Mouse (Mus musculus) megakaryocyte, embryonic 14.5 days (primary cell): ENCODE data around the gene Fam19a2. TPM values are rescaled to one million over a fixed set of nuclear protein-coding genes. Genes with fewer than 3 reads are reported as not detected.

Experiments
- H3K27me3 ChIP-seq: replicated peaks from 2 replicates; pipeline ENCODE3; 2012; ENCODE audit warnings: inconsistent platforms
- H3K36me3 ChIP-seq: replicated peaks from 2 replicates; pipeline ENCODE3; 2012; ENCODE audit warnings: low read length, inconsistent platforms, mixed read lengths
- H3K4me1 ChIP-seq: 2 replicates; pipeline ENCODE4 v1.6.1; 2012; ENCODE audit warnings: inconsistent platforms
- H3K4me3 ChIP-seq: replicated peaks from 2 replicates; pipeline ENCODE3; 2012; ENCODE audit warnings: moderate library complexity, mild to moderate bottlenecking, inconsistent platforms
- H3K9me3 ChIP-seq: 2 replicates; pipeline ENCODE4 v1.6.1; 2012; ENCODE audit warnings: inconsistent platforms
- FLI1 ChIP-seq: IDR thresholded peaks from 2 replicates; pipeline ENCODE4 v1.6.1; 2012; ENCODE audit warnings: low read length, inconsistent platforms, mixed read lengths
- GATA1 ChIP-seq: IDR thresholded peaks from 3 replicates; pipeline ENCODE4 v1.6.1; 2012; ENCODE audit warnings: mixed read lengths, low read length, inconsistent platforms, borderline replicate concordance
- polyA plus RNA-seq: library from polyadenylated mRNA; stranded (reverse); fragments of >175 nt; gene quantifications from 2 replicates; pipeline ENCODE4 v1.2.3, GENCODE M21; 2012; ENCODE audit warnings: low replicate concordance; ENCODE audit not compliant: insufficient read depth

The Fam19a2 gene
- polyA plus RNA-seq, 1 experiment, result not detected

GRCm38 (mm10) chr10:123789374-123789773, 525.6 kb downstream of the Fam19a2 start:
- TF ChIP-seq GATA1 (no peak), FLI1 (no peak)
- peaks cover 25% of the 10 kb centered on the region for H3K9me3 ChIP-seq
- H3K36me3 ChIP-seq, result no peaks in the 10 kb centered on the region
- no peaks in the 10 kb centered on the region for H3K27me3 ChIP-seq
- no peak overlapping the region for H3K4me3 ChIP-seq
- no peaks in the 10 kb centered on the region for H3K4me1 ChIP-seq

Other genes with a start within 250 kb of the Fam19a2 start
- 3.6 and 4.7 TPM in 2 replicates for gene Mon2, start 187.5 kb upstream of the Fam19a2 start, polyA plus RNA-seq
- gene Usp15, start 67.0 kb upstream of the Fam19a2 start, polyA plus RNA-seq, result 0.87 and 7.8 TPM in 2 replicates